Mouse (Mus musculus): ENCODE data around the gene Gm31571. TPM values are rescaled to one million over a fixed set of nuclear protein-coding genes. Genes with fewer than 3 reads are reported as not detected.
"Not testable (repeated sequence)": the region's sequence is repeated elsewhere in the genome, so short reads cannot be mapped to it uniquely, and the experiment has no call there.

Gm31571 gene
- not detected in 2 replicates for polyA plus RNA-seq (2015; fragmentation: Nextera tagmentation; extraction: Ambion mirVana)

DNA sequence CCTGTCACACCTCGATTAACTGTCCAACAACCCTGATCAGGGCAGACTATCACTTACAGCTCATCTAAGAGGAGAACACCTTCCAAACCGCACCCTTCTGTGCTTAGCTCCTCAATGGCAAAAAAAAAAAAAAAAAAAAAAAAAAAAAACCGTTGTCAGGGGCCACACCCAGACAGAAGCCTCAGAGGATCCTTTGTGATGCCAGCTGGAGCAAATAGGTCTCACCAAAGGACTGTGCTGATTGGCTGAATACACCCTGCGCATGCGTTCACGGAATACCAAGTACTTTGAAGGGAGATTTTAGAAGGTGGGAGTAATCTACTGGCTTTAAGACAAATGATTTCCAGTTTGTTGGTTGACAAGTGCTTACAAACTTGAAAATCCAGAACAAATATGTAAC, at the start of gene Gm31571:
TSS of gene Gm31571 (minus strand) at position 101 of the 400 bp plus-strand sequence.
- WGBS: no CpG with 5 or more reads among the region's 6 CpGs
- not testable (repeated sequence) for ATAC-seq; H3K9me3 ChIP-seq (ENCODE audit: control insufficient read depth, low read length); H3K27me3 ChIP-seq (replicated peaks; ENCODE audit: control insufficient read depth, insufficient read depth, low read length); H3K4me2 ChIP-seq (ENCODE audit: low read length); H3K36me3 ChIP-seq (ENCODE audit: control insufficient read depth, insufficient read depth, low read length); H3K27ac ChIP-seq (ENCODE audit: low read depth, low read length); H3K4me1 ChIP-seq (ENCODE audit: control insufficient read depth, insufficient read depth, low read depth, low read length); H3K4me3 ChIP-seq (ENCODE audit: low read length); H3K9ac ChIP-seq (ENCODE audit: low read depth, low read length)

Measured in hindbrain, embryonic 16.5 days (tissue).